Mouse (Mus musculus) erythroblast, embryonic 14.5 days (primary cell): Measurements from ENCODE around the gene Camkk1. TPM values are rescaled to one million over a fixed set of nuclear protein-coding genes. Genes with fewer than 3 reads are reported as not detected.

ENCODE experiments used
- H3K27me3 ChIP-seq: 2 replicates; pipeline ENCODE4 v1.6.1; 2012; ENCODE audit warnings: inconsistent platforms; ENCODE audit not compliant: control insufficient read depth
- H3K36me3 ChIP-seq: 2 replicates; pipeline ENCODE4 v1.6.1; 2012; ENCODE audit warnings: mild to moderate bottlenecking, inconsistent platforms; ENCODE audit not compliant: control insufficient read depth
- H3K4me1 ChIP-seq: 2 replicates; pipeline ENCODE4 v1.6.1; 2012; ENCODE audit warnings: inconsistent platforms; ENCODE audit not compliant: control insufficient read depth
- H3K4me3 ChIP-seq: replicated peaks from 2 replicates; pipeline ENCODE3; 2012; ENCODE audit warnings: moderate library complexity, mild to moderate bottlenecking, inconsistent platforms
- H3K9me3 ChIP-seq: 2 replicates; pipeline ENCODE4 v1.6.1; 2012; ENCODE audit warnings: low read length, inconsistent platforms, mixed read lengths; ENCODE audit not compliant: control insufficient read depth
- GATA1 ChIP-seq: IDR thresholded peaks from 2 replicates; pipeline ENCODE4 v1.6.1; 2012; ENCODE audit warnings: low read length, inconsistent platforms, mixed read lengths
- TAL1 ChIP-seq: IDR thresholded peaks from 3 replicates; pipeline ENCODE4 v1.6.1; 2012; ENCODE audit warnings: low read length, inconsistent platforms, mixed read lengths
- polyA plus RNA-seq: library from polyadenylated mRNA; stranded (reverse); fragments of >175 nt; gene quantifications from 2 replicates; pipeline ENCODE4 v1.2.3, GENCODE M21; 2012

The Camkk1 gene
- polyA plus RNA-seq, 1 experiment, result 0.01 TPM

DNA sequence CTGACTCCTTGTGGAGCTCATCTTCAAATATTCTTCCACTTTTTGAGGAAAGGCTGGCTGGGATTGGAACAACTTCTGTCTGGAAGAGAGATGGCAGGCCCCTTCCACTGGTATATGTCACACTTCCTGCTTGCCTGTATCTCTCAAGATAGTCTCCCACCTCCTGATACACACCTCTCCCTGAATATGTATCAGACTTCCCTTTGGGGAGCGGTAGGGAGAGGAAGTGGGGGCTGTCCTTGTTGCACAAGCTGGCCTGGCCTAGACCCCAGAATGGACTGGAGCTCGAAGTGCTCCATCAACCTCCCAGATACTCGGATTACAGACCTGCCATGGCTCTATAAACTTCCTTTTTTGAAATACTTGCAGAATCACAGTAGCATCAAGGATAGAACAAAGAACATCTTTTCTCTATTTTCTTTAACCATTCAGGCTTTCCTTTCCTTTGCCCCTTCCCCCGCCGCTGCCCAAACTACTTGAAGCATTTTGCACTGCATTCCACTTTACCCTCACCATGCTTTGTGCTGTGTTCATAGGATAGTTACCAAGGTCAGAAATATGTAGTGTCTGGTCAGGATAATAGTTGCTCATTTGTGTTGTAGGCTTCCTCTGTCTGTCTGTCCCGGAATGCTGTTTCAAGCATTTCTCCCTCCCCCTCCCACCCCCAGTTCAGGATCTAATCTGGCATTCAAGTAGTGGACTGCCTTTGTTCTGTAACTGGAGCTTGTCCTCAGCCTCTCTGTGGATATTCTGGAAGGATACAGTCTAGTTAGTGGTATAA, 69.1 kb downstream of the Camkk1 start:
- no peak for TF ChIP-seq TAL1
- no peak for TF ChIP-seq GATA1
- Histone ChIP-seq H3K36me3 (peaks cover 23% of the 10 kb centered on the region), H3K4me1 (no peaks in the 10 kb centered on the region), H3K9me3 (no peaks in the 10 kb centered on the region), H3K4me3 (no peak overlapping the region), H3K27me3 (no peaks in the 10 kb centered on the region)

DNA sequence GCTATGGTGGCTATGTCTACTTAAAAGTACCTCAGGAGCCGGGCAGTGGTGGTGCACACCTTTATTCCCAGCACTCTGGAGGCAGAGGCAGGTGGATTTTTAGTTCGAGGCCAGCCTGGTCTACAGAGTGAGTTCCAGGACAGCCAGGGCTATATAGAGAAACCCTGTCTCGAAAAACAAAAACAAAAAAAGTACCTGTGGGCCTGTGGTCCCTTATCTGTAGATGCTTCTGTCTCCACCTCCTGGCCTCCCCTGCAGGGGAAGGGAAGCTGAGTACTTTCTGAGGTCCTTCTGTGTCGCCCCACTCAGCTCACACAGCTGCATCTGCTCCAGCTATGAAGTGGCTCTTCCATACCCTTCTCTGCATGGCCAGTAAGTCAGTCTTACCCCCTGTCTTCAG, 71.5 kb downstream of the Camkk1 start, which contains the start of gene Itgae:
Gene Itgae (plus strand): TSS at position 301 of the 400 bp plus-strand sequence.
- Histone ChIP-seq H3K4me3 (no peak within 1 kb of the TSS), H3K27me3 (no peaks in the 10 kb centered on the region), H3K9me3 (no peaks in the 10 kb centered on the region), H3K4me1 (no peaks in the 10 kb centered on the region), H3K36me3 (peaks cover 4% of the 10 kb centered on the region)
- TF ChIP-seq GATA1, result no peak
- no peak for TF ChIP-seq TAL1

- no peaks in the 10 kb centered on the region for H3K9me3 ChIP-seq
- peaks cover 2% of the 10 kb centered on the region; the same call in 1 of the 2 replicates for H3K36me3 ChIP-seq
- H3K4me3 ChIP-seq, result no peak overlapping the region
- TF ChIP-seq TAL1, result no peak
- no peak for TF ChIP-seq GATA1
- H3K4me1 ChIP-seq, result no peaks in the 10 kb centered on the region
- no peaks in the 10 kb centered on the region for H3K27me3 ChIP-seq
These were observed 72.0 kb downstream of the Camkk1 start for GRCm38 (mm10) chr11:73090826-73091225.

Other genes starting within 250 kb of the Camkk1 start
- 0.08 and 0.11 TPM in 2 replicates for gene Cyb5d2, start 222.9 kb upstream of the Camkk1 start, polyA plus RNA-seq
- gene Zzef1, start 222.8 kb upstream of the Camkk1 start, polyA plus RNA-seq, result 0.47 and 0.55 TPM in 2 replicates
- gene Atp2a3, start 57.8 kb upstream of the Camkk1 start, polyA plus RNA-seq, result 0.19 TPM in 2 replicates
- gene P2rx1, start 19.9 kb upstream of the Camkk1 start, polyA plus RNA-seq, result 0.12 TPM in 2 replicates
- 0.19 and 0.34 TPM in 2 replicates for gene Ncbp3, start 28.8 kb downstream of the Camkk1 start, polyA plus RNA-seq
- gene Itgae, start 71.6 kb downstream of the Camkk1 start, polyA plus RNA-seq, result not detected in 2 replicates
- 1.2 and 1.4 TPM in 2 replicates for gene Haspin, start 119.3 kb downstream of the Camkk1 start, polyA plus RNA-seq
- not detected in 2 replicates for gene P2rx5, start 141.4 kb downstream of the Camkk1 start, polyA plus RNA-seq
- gene Emc6, start 158.0 kb downstream of the Camkk1 start, polyA plus RNA-seq, result 19.4 and 20.4 TPM in 2 replicates
- 0.36 and 1.1 TPM in 2 replicates for gene Tax1bp3, start 158.1 kb downstream of the Camkk1 start, polyA plus RNA-seq
- gene Ctns, start 180.0 kb downstream of the Camkk1 start, polyA plus RNA-seq, result 0.35 and 0.54 TPM in 2 replicates
- 0.03 and 0.05 TPM in 2 replicates for gene Shpk, start 180.5 kb downstream of the Camkk1 start, polyA plus RNA-seq
- not detected in 2 replicates for gene Trpv1, start 215.3 kb downstream of the Camkk1 start, polyA plus RNA-seq
- gene Trpv3, start 248.4 kb downstream of the Camkk1 start, polyA plus RNA-seq, result 0.01 TPM in 1 of 2 replicates, not detected in the other